11 mouse cellular contexts compared by ENCODE assay signal in the genomic region with DNA sequence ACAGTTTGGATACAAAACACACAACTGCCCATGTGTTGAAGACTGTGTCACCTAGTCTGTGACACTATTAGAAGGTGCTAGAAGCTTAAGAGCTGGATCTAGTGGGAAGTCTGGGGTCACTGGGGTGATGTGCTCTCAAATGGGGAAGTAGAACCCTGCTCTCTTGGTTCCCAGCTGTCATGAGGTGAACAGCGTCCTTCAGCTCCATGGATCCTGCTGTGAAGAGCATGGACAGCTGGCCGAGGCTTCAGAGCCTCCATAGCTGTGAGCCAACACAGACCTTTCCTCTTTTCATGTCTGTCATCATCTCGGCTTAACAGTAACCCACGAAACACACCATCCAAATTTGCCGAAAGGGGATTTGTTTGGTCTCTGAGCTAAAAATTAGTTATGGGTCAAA.
"Had no signal": no experiment of that assay in that cellular context is flagged by ENCODE, and none has a peak within 500 bp of the region (broad histone marks: within the 10 kb centered on the region; RNA-seq: fewer than 3 reads in every experiment).

No protein-coding gene starts in this region.

- H3K9ac ChIP-seq: limb, embryonic 13.5 days; liver, embryonic 14.5 days; midbrain, embryonic 13.5 days; neural tube, embryonic 12.5 days had no signal

- H3K36me3 ChIP-seq: limb, embryonic 13.5 days; midbrain, embryonic 13.5 days; neural tube, embryonic 12.5 days had no signal

- H3K27ac ChIP-seq: limb, embryonic 13.5 days; liver, embryonic 14.5 days; midbrain, embryonic 13.5 days; neural tube, embryonic 12.5 days had no signal

- H3K4me2 ChIP-seq: limb, embryonic 13.5 days; midbrain, embryonic 13.5 days; neural tube, embryonic 12.5 days had no signal

- H3K4me1 ChIP-seq: limb, embryonic 13.5 days; midbrain, embryonic 13.5 days; neural tube, embryonic 12.5 days had no signal

- H3K27me3 ChIP-seq: limb, embryonic 13.5 days; midbrain, embryonic 13.5 days; neural tube, embryonic 12.5 days had no signal

- ATAC-seq: midbrain, embryonic 13.5 days had no signal

- H3K4me3 ChIP-seq: limb, embryonic 13.5 days; midbrain, embryonic 13.5 days; neural tube, embryonic 12.5 days had no signal

- H3K9me3 ChIP-seq: limb, embryonic 13.5 days; midbrain, embryonic 13.5 days; neural tube, embryonic 12.5 days had no signal

- DNase-seq: kidney, postnatal 25 days; left cerebral cortex, postnatal 4 days; lung, adult 18-20 months; retina, postnatal 1 day; right cerebral cortex, postnatal 14 days; thymus, adult 18-20 months; thymus, postnatal 14 days had no signal
